Mouse (Mus musculus): ENCODE results near the gene Nek7. TPM values are rescaled to one million over a fixed set of nuclear protein-coding genes. Genes with fewer than 3 reads are reported as not detected.

The Nek7 gene
- polyA plus RNA-seq, 1 experiment from 2014 or later, result 35.1 TPM

GRCm38 (mm10) chr1:138594910-138595309, 25.0 kb downstream of the Nek7 start:
- Histone ChIP-seq H3K4me1 (ENCODE audit: insufficient read depth) (no peaks in the 10 kb centered on the region), H3K36me3 (ENCODE audit: insufficient read depth) (no peaks in the 10 kb centered on the region), H3K4me3 (ENCODE audit: low read depth, low read length) (no peak overlapping the region), H3K9ac (no peak overlapping the region), H3K9me3 (ENCODE audit: low read depth, low read length) (no peaks in the 10 kb centered on the region), H3K27ac (ENCODE audit: low read depth) (no peak overlapping the region), H3K27me3 (ENCODE audit: insufficient read depth, low read length) (no peaks in the 10 kb centered on the region), H3K4me2 (no peak overlapping the region)
- DNase-seq (no peak), ATAC-seq (ENCODE audit: insufficient read depth) (no peak)
- TF ChIP-seq CTCF (IDR thresholded peaks at IDR 0.05; ENCODE audit: low read depth), result no peak
- 83% methylated on average over 5 of the region's 5 CpGs for WGBS

- 82% methylated on average over 5 of the region's 5 CpGs for WGBS
- Histone ChIP-seq H3K27me3 (ENCODE audit: insufficient read depth, low read length) (no peaks in the 10 kb centered on the region), H3K9ac (no peak overlapping the region), H3K4me2 (no peak overlapping the region), H3K9me3 (ENCODE audit: low read depth, low read length) (no peaks in the 10 kb centered on the region), H3K27ac (ENCODE audit: low read depth) (no peak overlapping the region), H3K36me3 (ENCODE audit: insufficient read depth) (no peaks in the 10 kb centered on the region), H3K4me3 (ENCODE audit: low read depth, low read length) (no peak overlapping the region), H3K4me1 (ENCODE audit: insufficient read depth) (no peaks in the 10 kb centered on the region)
- TF ChIP-seq CTCF (IDR thresholded peaks at IDR 0.05; ENCODE audit: low read depth), result no peak
- no peak for ATAC-seq (ENCODE audit: insufficient read depth)
- DNase-seq, result no peak
These were observed 26.0 kb downstream of the Nek7 start for GRCm38 (mm10) chr1:138593922-138594321.

- DNase-seq, result no peak
- Histone ChIP-seq H3K4me1 (ENCODE audit: insufficient read depth) (no peaks in the 10 kb centered on the region), H3K4me2 (no peak overlapping the region), H3K36me3 (ENCODE audit: insufficient read depth) (no peaks in the 10 kb centered on the region), H3K9me3 (ENCODE audit: low read depth, low read length) (no peaks in the 10 kb centered on the region), H3K27ac (ENCODE audit: low read depth) (no peak overlapping the region), H3K27me3 (ENCODE audit: insufficient read depth, low read length) (no peaks in the 10 kb centered on the region), H3K4me3 (ENCODE audit: low read depth, low read length) (no peak overlapping the region), H3K9ac (no peak overlapping the region)
- WGBS, result 76% methylated on average over 4 of the region's 4 CpGs
- ATAC-seq (ENCODE audit: insufficient read depth), result no peak
- TF ChIP-seq CTCF (IDR thresholded peaks at IDR 0.05; ENCODE audit: low read depth), result no peak
These were observed 27.5 kb downstream of the Nek7 start for GRCm38 (mm10) chr1:138592466-138592865.

- 79% methylated on average over 8 of the region's 8 CpGs for WGBS
- no peaks in the 10 kb centered on the region for H3K9me3 ChIP-seq (ENCODE audit: low read depth, low read length)
- ATAC-seq (ENCODE audit: insufficient read depth) (no peak), DNase-seq (no peak)
- H3K36me3 ChIP-seq (ENCODE audit: insufficient read depth), result no peaks in the 10 kb centered on the region
- no peak overlapping the region for H3K4me2 ChIP-seq
- H3K27ac ChIP-seq (ENCODE audit: low read depth), result no peak overlapping the region
- H3K9ac ChIP-seq, result no peak overlapping the region
- H3K4me3 ChIP-seq (ENCODE audit: low read depth, low read length), result no peak overlapping the region
- H3K4me1 ChIP-seq (ENCODE audit: insufficient read depth), result no peaks in the 10 kb centered on the region
- no peak for TF ChIP-seq CTCF (IDR thresholded peaks at IDR 0.05; ENCODE audit: low read depth)
- H3K27me3 ChIP-seq (ENCODE audit: insufficient read depth, low read length), result no peaks in the 10 kb centered on the region
These were observed 29.4 kb downstream of the Nek7 start for GRCm38 (mm10) chr1:138590451-138591022.

GRCm38 (mm10) chr1:138589126-138589525, 30.8 kb downstream of the Nek7 start:
- Histone ChIP-seq H3K9me3 (ENCODE audit: low read depth, low read length) (no peaks in the 10 kb centered on the region), H3K4me2 (no peak overlapping the region), H3K36me3 (ENCODE audit: insufficient read depth) (no peaks in the 10 kb centered on the region), H3K4me1 (ENCODE audit: insufficient read depth) (no peaks in the 10 kb centered on the region), H3K9ac (no peak overlapping the region), H3K4me3 (ENCODE audit: low read depth, low read length) (no peak overlapping the region), H3K27ac (ENCODE audit: low read depth) (no peak overlapping the region), H3K27me3 (ENCODE audit: insufficient read depth, low read length) (no peaks in the 10 kb centered on the region)
- DNase-seq, result no peak
- 65% methylated on average over 3 of the region's 3 CpGs for WGBS
- ATAC-seq (ENCODE audit: insufficient read depth), result no peak
- no peak for TF ChIP-seq CTCF (IDR thresholded peaks at IDR 0.05; ENCODE audit: low read depth)

GRCm38 (mm10) chr1:138587812-138588211, 32.1 kb downstream of the Nek7 start:
- Histone ChIP-seq H3K36me3 (ENCODE audit: insufficient read depth) (no peaks in the 10 kb centered on the region), H3K27me3 (ENCODE audit: insufficient read depth, low read length) (no peaks in the 10 kb centered on the region), H3K27ac (ENCODE audit: low read depth) (no peak overlapping the region), H3K9me3 (ENCODE audit: low read depth, low read length) (no peaks in the 10 kb centered on the region), H3K4me2 (no peak overlapping the region), H3K4me1 (ENCODE audit: insufficient read depth) (no peaks in the 10 kb centered on the region), H3K9ac (no peak overlapping the region), H3K4me3 (ENCODE audit: low read depth, low read length) (no peak overlapping the region)
- TF ChIP-seq CTCF (IDR thresholded peaks at IDR 0.05; ENCODE audit: low read depth), result no peak
- WGBS, result 24% methylated on average over 3 of the region's 3 CpGs
- DNase-seq (no peak), ATAC-seq (ENCODE audit: insufficient read depth) (no peak)

GRCm38 (mm10) chr1:138586891-138587290, 33.0 kb downstream of the Nek7 start:
- no peaks in the 10 kb centered on the region for H3K27me3 ChIP-seq (ENCODE audit: insufficient read depth, low read length)
- H3K4me3 ChIP-seq (ENCODE audit: low read depth, low read length), result no peak overlapping the region
- no peaks in the 10 kb centered on the region for H3K4me1 ChIP-seq (ENCODE audit: insufficient read depth)
- H3K9ac ChIP-seq, result no peak overlapping the region
- 94% methylated on average over 2 of the region's 2 CpGs for WGBS
- no peaks in the 10 kb centered on the region for H3K36me3 ChIP-seq (ENCODE audit: insufficient read depth)
- ATAC-seq (ENCODE audit: insufficient read depth) (no peak), DNase-seq (no peak)
- no peak overlapping the region for H3K4me2 ChIP-seq
- no peak overlapping the region for H3K27ac ChIP-seq (ENCODE audit: low read depth)
- no peak for TF ChIP-seq CTCF (IDR thresholded peaks at IDR 0.05; ENCODE audit: low read depth)
- no peaks in the 10 kb centered on the region for H3K9me3 ChIP-seq (ENCODE audit: low read depth, low read length)
